Mouse (Mus musculus) stomach, postnatal 0 days (tissue): ENCODE results near the gene Gm21974.

Experiments
- CTCF ChIP-seq: IDR thresholded peaks from 2 replicates; pipeline ENCODE4 v1.5.1; 2016; ENCODE audit warnings: antibody characterized with exemption, low read depth, mild to moderate bottlenecking, moderate library complexity
- EP300 ChIP-seq: optimal IDR thresholded peaks from 2 replicates; pipeline ENCODE3; 2016; ENCODE audit warnings: antibody characterized with exemption

DNA sequence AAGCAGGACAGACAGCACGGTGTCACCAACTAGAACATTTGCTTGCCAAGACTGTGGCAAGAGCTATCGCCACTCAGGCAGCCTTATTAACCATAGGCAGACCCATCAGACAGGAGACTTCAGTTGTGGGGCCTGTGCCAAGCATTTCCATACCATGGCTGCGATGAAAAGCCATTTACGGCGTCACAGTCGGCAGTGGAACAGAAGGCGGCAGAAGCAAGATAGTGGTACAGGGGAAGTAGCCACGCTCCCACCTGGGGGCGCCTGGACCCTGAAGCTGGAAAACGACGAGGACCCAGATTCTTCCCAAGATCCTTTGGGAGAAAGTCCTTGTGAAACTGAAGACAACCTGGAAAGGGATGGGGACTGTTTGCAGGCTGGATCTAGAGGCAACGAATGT lies 14.8 kb downstream of the Gm21974 start:
- TF ChIP-seq EP300 (no peak), CTCF (no peak)
